Mouse (Mus musculus): ENCODE data around the gene Rag1. TPM values are rescaled to one million over a fixed set of nuclear protein-coding genes. Genes with fewer than 3 reads are reported as not detected.

The Rag1 gene
- total RNA-seq, 1 experiment from 2014 or later: 1.9 TPM

DNA sequence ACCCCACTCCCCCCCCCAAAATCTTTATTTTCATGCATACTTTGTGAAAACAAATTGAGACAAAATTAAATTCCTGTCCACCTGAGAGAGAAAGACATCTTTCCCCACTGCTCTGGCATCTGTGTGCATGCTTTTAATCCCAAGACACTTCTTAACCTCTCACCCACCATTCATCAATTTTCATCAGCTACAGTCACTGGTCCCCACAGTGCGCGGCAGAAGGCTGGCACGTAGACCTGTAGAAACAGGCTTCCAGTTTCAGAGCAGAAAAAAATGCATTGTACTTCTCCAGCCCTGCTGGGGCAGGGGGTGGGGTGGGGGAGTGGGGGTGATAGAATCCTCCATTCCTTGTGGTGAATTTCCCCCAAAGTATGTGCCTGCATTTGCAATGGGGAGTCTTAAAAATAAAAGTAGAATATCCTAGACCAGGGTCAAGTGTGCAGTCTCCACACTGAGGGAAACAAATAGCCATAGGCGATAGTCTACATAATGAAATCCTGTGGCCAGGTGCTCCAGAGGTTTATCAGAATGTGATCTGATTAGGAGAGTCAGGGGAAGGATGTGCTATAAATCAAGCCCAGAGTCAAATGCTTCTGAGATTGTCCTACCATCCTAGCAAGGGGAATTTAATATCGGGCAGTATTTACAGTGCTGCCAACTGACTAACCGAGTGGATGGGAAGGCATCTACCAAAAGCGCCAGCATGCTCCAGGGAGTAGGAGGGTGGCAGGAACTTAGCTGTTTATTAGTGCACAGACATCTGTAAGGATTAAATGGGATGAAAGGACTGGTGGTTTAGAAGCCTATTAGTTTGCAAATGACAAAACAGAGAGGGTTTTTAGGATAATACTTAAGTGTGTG, 10.1 kb downstream of the Rag1 start:
- no peak for DNase-seq

GRCm38 (mm10) chr2:101628297-101629236, 20.7 kb downstream of the Rag1 start:
- peak; percentile 80 for DNase-seq

- DNase-seq: no peak
These were observed 22.1 kb downstream of the Rag1 start for GRCm38 (mm10) chr2:101627227-101627626.

DNA sequence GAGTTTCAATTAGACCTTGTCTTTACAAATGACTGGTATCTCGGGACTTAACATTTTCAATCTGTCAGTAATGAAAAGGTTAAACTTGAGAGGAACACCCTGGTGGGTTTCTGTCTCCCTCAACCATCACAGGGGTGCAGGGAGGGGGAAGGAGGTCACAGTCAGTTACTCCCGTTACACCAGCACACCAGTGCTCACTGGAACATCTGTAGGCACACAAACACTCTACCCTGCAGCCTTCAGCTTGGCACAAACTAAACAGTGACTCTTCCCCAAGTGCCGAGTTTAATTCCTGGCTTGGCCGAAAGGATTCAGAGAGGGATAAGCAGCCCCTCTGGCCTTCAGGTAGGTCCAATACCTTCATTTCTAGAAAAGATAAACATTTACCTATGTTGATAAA, 24.8 kb downstream of the Rag1 start, which contains the start of gene Rag2:
Rag2 (plus strand) TSS at position 193 of the 400 bp plus-strand sequence.
- DNase-seq: no peak

DNA sequence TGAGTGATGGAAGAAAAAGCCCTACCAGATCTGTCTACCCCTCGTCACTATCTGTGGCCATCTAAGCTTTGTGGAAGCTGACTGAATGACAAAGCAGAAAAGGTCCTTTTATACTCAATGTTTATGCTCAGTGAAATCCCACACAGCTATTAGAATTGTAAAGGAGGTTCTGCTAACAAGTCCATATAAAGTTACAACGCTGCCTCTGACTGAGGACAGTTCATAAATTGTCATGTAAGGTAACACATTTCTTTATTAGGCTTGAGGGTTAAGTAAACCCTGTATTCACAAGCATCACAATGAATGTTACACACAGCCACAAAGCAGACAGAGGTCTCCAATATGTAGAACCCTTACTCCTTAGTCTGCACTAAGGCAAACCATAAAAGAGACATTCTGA, 25.3 kb downstream of the Rag1 start:
- no peak for DNase-seq

- DNase-seq: no peak
These were observed 26.3 kb downstream of the Rag1 start for GRCm38 (mm10) chr2:101623042-101623441.

DNA sequence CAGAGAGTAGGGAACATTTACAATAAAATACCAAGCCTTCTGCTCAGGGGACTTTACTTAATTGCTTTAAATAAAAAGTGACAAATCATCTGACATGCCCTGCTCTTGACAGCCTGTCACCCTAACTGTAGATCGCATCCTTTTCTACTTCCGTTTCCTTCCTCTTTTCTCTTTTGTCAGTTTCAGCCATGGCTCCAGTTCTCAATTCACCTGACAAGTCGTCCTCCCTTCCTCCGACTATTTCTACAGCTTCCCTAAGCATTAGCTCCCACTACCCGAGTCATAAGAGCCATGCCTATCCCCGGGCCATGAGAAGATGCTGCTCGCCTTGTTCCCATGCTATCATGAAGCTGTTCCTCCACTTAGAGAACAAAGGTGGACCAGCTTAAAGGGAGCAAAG, 27.7 kb downstream of the Rag1 start:
- DNase-seq: no peak

DNA sequence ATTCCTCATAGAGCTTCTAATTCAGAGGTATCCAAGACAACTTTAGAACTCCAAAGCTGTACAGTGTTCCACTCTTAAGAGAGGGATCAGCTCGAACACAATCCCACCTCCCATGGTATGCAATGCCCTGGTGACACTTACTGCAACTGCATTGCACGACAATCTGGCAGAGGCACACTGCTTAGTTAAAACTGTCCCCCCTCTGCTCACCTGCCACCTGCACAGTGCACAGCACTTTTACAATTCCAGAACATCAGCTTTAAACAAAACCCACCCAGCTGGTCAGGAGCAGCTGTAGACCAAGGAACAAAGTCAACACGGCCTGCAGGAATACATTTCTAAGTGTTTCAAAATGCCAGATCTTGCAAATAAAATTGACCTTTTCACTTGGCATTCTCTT, 28.4 kb downstream of the Rag1 start:
- DNase-seq: no peak

DNA sequence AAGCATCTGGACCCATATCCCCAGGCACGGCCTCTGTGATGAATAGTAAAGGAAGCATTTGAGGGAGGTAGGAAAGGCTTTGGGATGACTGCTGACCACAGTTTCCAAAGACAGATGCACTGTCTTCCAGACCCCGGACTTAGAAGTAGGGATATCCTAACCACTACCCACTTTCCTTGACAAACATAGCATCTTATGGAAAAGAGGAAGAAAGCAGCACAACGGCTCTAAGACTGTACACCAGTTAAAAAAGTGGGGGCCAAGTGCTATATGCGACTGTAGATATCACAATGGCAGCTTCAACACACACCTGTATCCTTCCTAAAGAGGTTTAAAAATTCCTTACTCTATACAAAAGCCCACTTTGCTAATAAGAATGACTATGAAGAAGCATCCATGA, 30.9 kb downstream of the Rag1 start:
- DNase-seq: no peak

GRCm38 (mm10) chr2:101615464-101616305, 33.6 kb downstream of the Rag1 start:
- DNase-seq: no peak

DNA sequence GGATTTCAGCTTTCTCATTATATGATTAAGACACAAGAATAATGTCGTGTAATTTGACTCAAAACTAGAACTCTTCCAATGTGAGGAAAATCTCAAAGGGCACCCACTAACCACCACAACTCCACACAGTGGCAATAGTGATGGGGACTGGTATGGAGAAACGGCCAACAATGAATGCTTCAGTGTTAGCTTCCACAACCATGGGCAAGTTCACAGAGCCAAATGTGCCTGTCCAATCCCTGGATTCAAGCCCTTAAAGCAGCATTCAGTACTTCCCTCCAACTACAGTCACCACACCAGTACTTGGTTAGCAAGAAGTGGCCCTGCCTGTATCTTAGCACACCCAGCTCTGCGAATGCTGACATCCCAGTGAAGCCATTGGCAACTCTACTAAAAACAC, 38.4 kb downstream of the Rag1 start:
- DNase-seq: no peak

GRCm38 (mm10) chr2:101608232-101608894, 40.9 kb downstream of the Rag1 start:
- DNase-seq: no peak

DNA sequence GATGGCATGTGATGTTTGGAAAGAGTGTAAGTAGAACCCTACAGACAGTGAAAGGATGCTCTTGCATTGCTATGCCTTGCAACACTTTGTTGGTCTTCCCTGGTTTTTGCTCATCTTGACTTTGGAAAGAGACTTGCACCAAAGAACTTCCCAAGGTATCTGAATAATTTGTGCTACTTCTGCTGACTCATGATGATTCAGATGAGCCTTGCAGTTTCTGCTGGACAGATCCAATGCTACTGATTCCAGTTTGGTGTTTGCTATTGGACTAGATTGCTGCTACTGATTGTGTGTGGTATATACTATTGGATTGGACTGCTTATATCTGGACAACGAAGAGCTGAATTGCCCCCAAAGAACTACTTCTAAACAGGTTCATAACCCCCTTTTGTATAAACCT, 46.2 kb downstream of the Rag1 start:
- no peak for DNase-seq

DNA sequence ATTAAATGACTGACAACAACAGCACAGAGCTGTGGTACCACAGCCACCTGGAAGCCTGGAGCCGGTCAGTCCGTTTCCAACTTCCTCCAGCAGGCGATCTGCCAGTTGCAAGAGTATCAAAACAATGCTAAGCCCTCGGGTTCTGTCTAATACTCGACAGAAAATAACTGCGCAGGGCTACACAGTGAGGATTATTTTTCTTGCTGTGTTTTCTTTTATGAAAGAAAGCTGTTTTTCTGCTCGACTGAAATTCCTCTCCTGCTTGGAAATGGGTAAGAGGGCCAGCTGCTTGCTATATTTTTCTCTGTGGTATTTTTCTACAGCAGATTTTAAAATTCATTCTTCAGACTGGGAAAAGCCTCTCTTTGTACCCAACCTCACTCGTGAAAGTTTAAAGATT, 48.6 kb downstream of the Rag1 start:
- peak; percentile 27 for DNase-seq

- no peak for DNase-seq
These were observed 50.8 kb downstream of the Rag1 start for GRCm38 (mm10) chr2:101598190-101599181.

GRCm38 (mm10) chr2:101597186-101597585, 52.1 kb downstream of the Rag1 start:
- DNase-seq: no peak

DNA sequence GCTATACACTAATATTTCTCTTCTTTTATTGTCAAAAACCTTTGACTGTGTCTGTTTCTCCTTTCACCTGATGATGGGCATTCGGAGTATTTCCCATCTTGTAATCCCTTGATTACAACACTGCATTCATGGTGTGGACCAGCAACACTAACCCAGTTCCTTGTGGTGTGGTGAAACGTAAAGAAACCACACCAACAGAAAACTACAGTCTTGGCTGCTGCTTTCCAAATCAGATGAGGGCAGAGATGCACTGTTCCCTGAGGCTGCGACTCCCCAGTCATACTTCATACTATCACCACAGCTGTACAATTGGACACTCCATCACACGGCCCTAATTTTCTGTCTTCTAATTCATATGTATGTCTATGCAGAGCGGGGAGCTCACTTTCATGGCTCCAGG, 54.6 kb downstream of the Rag1 start:
- DNase-seq: no peak

GRCm38 (mm10) chr2:101592886-101593285, 56.4 kb downstream of the Rag1 start:
- no peak for DNase-seq

DNA sequence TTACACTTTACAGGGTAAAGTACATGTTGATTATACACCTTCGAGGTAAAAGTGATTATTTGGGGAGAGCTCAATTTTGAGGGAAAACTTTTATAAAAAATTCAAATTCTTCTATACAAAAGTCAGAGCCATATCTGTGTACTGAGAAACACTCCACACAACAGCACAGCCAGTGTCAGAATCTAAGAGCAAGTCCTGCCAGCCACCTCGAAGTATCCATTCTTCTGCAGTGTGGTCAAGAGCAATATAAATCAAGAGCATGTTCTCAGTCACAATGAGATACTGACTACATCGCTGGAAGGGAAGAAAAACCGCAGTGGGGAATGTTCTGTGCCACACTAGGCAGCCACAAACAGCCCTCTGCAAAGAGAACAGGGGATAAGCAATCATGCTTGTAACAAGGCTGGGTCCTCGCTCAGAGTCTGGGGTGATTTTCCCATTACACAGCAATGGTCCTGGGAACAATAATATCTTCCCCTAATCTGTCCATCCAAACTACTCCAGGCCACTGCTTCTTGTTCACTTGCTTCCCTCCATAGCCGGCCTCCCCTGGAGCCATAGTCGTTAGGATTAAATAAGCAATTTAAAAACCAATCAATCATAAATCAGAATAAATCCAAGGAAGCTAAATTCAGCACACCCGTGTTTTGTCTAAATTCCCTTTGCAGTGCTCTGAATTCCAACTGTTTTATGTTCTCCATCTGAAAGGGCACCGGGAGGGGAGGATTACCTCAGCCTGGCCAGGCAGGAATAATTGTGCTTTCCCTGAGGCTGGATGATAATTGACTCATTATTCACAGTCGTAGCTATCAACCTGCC, 57.1 kb downstream of the Rag1 start:
- no peak for DNase-seq

All from adrenal gland, postnatal 14 days (tissue).